Mouse (Mus musculus) Patski (cell line): ENCODE results near the gene Fam213a. TPM values are rescaled to one million over a fixed set of nuclear protein-coding genes. Genes with fewer than 3 reads are reported as not detected.

Experiments
- ATAC-seq: fragments of 100-300 bp; one replicate; pipeline ENCODE4 v1.8.0; 2021
- CTCF ChIA-PET: fragments of 350-600 bp; sonication (Branson Sonifier 250); formaldehyde crosslinking; loops from one replicate; lab custom pipeline; 2022; ENCODE audit warnings: inconsistent platforms; lab: Charles Lee
- POLR2A ChIA-PET: fragments of 350-600 bp; sonication (Branson Sonifier 250); formaldehyde crosslinking; loops from one replicate; lab custom pipeline; 2022; ENCODE audit warnings: antibody characterized with exemption, inconsistent platforms; lab: Charles Lee
- DNase-seq: peaks from one replicate; pipeline ENCODE4 v3.0.0-alpha.2; 2011; ENCODE audit warnings: low read depth, low spot score
- H3K27me3 ChIP-seq: fragments of 371-371 bp; one replicate; pipeline ENCODE4 v1.5.1; 2021
- CTCF ChIP-seq: fragments of 100-300 bp; IDR thresholded peaks from one replicate; pipeline ENCODE4 v1.5.1; 2021
- in situ Hi-C: fragments of 300-500 bp; cut with MboI; formaldehyde crosslinking; loops from 3 replicates; pipeline ENCODE4 v1.11.1; 2018; ENCODE audit warnings: low pct_unique_long_range_greater_than_20kb, mixed read lengths
- polyA plus RNA-seq: library from polyadenylated mRNA; unstranded; gene quantifications from one replicate; pipeline ENCODE4 v1.2.3, GENCODE M21; 2021

The Fam213a gene
- polyA plus RNA-seq, 1 experiment from 2014 or later, result 13.2 TPM

GRCm38 (mm10) chr14:40956252-40957146 lies 57.1 kb downstream of the Fam213a start:
- CTCF ChIA-PET, result interaction anchor here (1.3 to 5.4 kb wide), 4 partner anchors 9 to 38 kb away, joined by 3 to 28 read pairs (median 5); partner anchors contain the start of gene Tspan14
- in situ Hi-C loops, result no loop called here
- TF ChIP-seq CTCF, result no peak
- H3K27me3 ChIP-seq, result no peaks in the 10 kb centered on the region
- peak; percentile 58 for ATAC-seq
- POLR2A ChIA-PET, result interaction anchor here (0.7 to 1.4 kb wide), 3 partner anchors 9 to 25 kb away, joined by 3 to 5 read pairs (median 3); no protein-coding TSS in a partner anchor
- no peak for DNase-seq

GRCm38 (mm10) chr14:40955596-40956251 lies 57.9 kb downstream of the Fam213a start:
- no peak for TF ChIP-seq CTCF
- ATAC-seq (no peak), DNase-seq (no peak)
- POLR2A ChIA-PET, result interaction anchor here (0.5 to 1.4 kb wide), 3 partner anchors 9 to 52 kb away, joined by 3 to 6 read pairs (median 5); no protein-coding TSS in a partner anchor
- CTCF ChIA-PET, result interaction anchor here (1.3 to 5.4 kb wide), 3 partner anchors 10 to 37 kb away, joined by 3 to 28 read pairs (median 7); partner anchors contain the start of gene Tspan14
- no peaks in the 10 kb centered on the region for H3K27me3 ChIP-seq
- in situ Hi-C loops, result no loop called here

DNA sequence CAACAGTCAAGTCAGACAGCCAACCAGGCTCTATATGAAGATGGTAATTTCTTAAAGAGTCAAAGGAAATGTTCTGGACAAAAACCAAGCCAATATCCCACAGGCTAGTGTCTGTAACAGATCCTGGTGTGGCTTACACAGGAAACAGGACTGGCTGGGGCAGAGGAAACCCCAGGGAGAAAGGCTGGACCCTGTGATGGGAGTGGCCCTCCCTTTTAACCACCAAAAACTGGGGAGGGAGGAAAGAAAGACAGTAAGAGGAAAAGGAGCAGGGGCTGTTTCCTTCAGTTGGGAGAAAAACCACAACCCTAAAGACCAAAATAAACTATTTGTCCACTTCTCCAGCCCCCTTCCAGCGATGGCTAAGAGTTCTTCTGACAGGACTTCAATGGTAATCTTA lies 58.4 kb downstream of the Fam213a start:
- ChIA-PET POLR2A (no interaction called here), CTCF (interaction anchor here (1.3 to 5.4 kb wide), 2 partner anchors 10 to 37 kb away, joined by 3 to 28 read pairs; no protein-coding TSS in a partner anchor)
- TF ChIP-seq CTCF, result no peak
- H3K27me3 ChIP-seq, result no peaks in the 10 kb centered on the region
- in situ Hi-C loops, result no loop called here
- DNase-seq (no peak), ATAC-seq (no peak)

DNA sequence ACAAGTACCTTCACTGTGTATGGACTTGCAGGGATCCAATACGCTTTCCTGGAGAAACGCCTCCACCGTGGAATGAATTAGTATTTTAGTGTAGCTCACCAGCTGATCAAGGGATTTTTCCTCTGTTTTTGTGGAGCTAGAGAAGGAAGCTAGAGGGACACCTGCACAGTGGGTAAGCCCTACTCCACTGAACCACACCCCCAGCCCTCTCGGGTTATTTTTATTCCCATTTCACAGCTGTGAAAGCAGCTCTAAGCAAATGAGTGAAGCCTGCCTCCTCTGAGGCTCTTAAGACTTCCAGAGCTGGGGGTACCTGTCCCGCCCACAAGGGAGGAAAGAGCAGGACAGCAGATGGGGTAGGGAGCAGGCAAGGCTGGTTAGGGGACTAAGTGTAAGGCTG lies 60.2 kb downstream of the Fam213a start:
- H3K27me3 ChIP-seq, result no peaks in the 10 kb centered on the region
- DNase-seq (no peak), ATAC-seq (no peak)
- in situ Hi-C loops, result no loop called here
- POLR2A ChIA-PET, result no interaction called here
- TF ChIP-seq CTCF, result no peak
- CTCF ChIA-PET, result interaction anchor here (1.5 to 2.4 kb wide), 2 partner anchors 14 to 36 kb away, joined by 5 to 8 read pairs; no protein-coding TSS in a partner anchor

- DNase-seq (no peak), ATAC-seq (no peak)
- in situ Hi-C loops, result no loop called here
- CTCF ChIA-PET, result interaction anchor here (1.0 to 2.4 kb wide), 4 partner anchors 12 to 35 kb away, joined by 4 to 8 read pairs (median 4); no protein-coding TSS in a partner anchor
- no peaks in the 10 kb centered on the region for H3K27me3 ChIP-seq
- no peak for TF ChIP-seq CTCF
- POLR2A ChIA-PET, result no interaction called here
Observed at GRCm38 (mm10) chr14:40952715-40953114, 60.9 kb downstream of the Fam213a start.

DNA sequence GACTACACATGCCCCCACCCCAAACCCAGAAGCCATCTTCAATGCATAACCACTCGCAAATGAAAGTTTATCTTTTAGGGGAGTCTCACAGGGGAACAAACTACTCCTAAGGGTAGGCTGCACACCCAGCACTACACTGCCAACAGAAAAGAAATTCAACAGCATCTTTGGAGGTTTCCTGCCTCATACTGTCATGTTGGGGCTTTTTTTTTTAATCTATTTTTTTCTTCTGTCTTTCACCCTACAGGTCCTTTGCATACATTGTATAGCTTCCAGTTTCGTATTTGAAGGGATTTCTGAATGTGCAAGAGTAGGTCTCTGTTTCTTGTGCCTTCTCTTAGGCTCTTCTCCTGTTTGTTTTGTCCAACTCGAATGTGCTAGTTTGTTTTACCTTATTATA lies 61.3 kb downstream of the Fam213a start:
- no peak for TF ChIP-seq CTCF
- H3K27me3 ChIP-seq, result no peaks in the 10 kb centered on the region
- ATAC-seq (no peak), DNase-seq (no peak)
- ChIA-PET POLR2A (no interaction called here), CTCF (interaction anchor here (1.0 to 2.4 kb wide), 4 partner anchors 12 to 35 kb away, joined by 4 to 8 read pairs (median 4); no protein-coding TSS in a partner anchor)
- in situ Hi-C loops, result no loop called here

GRCm38 (mm10) chr14:40949730-40950614 lies 63.6 kb downstream of the Fam213a start:
- no peaks in the 10 kb centered on the region for H3K27me3 ChIP-seq
- ChIA-PET CTCF (interaction anchor here (0.9 to 4.0 kb wide), 6 partner anchors 12 to 39 kb away, joined by 3 to 21 read pairs (median 4); no protein-coding TSS in a partner anchor), POLR2A (interaction anchor here (0.7 kb wide), 1 partner anchor 16 kb away, joined by 3 read pairs; no protein-coding TSS in a partner anchor)
- in situ Hi-C loops, result no loop called here
- TF ChIP-seq CTCF, result no peak
- no peak for DNase-seq
- no peak for ATAC-seq

GRCm38 (mm10) chr14:40949047-40949446 lies 64.5 kb downstream of the Fam213a start:
- DNase-seq (no peak), ATAC-seq (peak; percentile 31)
- no peaks in the 10 kb centered on the region for H3K27me3 ChIP-seq
- CTCF ChIA-PET, result interaction anchor here (0.9 to 4.0 kb wide), 6 partner anchors 9 to 38 kb away, joined by 3 to 21 read pairs (median 4); no protein-coding TSS in a partner anchor
- TF ChIP-seq CTCF, result no peak
- in situ Hi-C loops, result no loop called here
- POLR2A ChIA-PET, result no interaction called here

GRCm38 (mm10) chr14:40948522-40948921 lies 65.1 kb downstream of the Fam213a start:
- CTCF ChIA-PET, result interaction anchor here (0.6 to 4.0 kb wide), 7 partner anchors 9 to 87 kb away, joined by 3 to 21 read pairs (median 4); no protein-coding TSS in a partner anchor
- ATAC-seq, result peak; percentile 91
- in situ Hi-C loops, result no loop called here

More at GRCm38 (mm10) chr14:40948522-40948921, 65.1 kb downstream of the Fam213a start:
- POLR2A ChIA-PET, result interaction anchor here (1.0 kb wide), 1 partner anchor 17 kb away, joined by 12 read pairs; the partner anchor contains the start of gene Tspan14
- DNase-seq, result no peak
- no peak for TF ChIP-seq CTCF
- no peaks in the 10 kb centered on the region for H3K27me3 ChIP-seq
